Mouse (Mus musculus): ENCODE data around the gene AL607142.1.

AL607142.1 gene

DNA sequence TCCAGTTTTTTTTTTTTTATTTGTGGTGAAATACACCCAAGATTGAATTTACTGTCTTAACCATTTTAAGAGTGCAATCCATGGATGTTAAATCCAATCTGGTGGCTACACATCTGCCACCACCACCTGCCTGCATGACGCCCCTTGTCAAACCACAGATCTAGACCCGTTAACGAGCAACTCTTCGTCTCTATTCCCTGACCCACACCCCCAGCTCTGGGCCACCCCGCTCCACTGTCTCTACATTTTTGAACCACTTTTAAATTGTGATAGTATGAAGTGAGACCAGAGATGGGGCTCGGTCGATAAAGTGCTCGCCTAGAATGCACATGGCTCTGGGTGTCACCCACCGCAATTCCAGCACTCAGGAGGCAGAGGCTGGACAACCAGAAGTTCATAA is 8.3 kb upstream of the AL607142.1 start:
- DNase-seq (ENCODE audit: low read depth, low spot score): no peak

DNA sequence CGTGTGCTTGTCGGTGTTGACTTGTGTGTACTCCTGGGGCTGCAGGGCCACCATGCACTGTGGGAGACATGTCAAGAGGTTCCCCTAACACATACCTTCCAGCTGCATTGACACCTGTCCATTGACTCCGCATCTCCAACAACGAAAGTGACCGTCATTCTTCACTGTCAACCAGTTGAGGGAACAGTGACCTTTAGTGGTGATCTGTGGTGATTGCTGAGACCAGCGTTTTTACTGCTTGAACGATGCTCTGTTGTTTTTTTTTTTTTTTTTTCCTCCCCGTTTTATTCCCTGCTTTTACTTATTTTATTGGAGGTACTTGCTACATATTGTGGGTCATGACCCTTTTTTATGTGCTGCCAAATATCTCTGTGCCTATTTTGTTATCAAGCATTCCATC is 7.3 kb upstream of the AL607142.1 start:
- DNase-seq (ENCODE audit: low read depth, low spot score): no peak

DNA sequence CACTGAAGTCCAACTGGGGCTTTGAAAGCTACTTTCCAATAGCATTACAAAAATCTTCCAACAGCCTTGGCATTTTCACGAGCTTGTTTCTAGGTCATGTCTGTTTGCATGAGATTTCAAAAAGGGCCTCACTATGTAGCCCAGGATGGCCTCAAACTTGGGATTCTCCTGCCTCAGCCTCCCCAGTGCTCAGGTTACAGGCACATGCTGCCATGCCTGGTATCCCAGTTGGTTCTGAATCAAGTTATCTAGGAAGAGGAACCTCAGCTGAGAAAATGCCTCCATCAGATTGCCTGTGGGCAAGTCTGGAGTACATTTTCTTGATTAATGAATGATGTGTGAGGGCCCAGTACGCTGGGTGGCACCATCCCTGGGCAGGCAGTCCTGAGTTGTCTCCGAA is 6.6 kb upstream of the AL607142.1 start:
- DNase-seq (ENCODE audit: low read depth, low spot score): no peak

DNA sequence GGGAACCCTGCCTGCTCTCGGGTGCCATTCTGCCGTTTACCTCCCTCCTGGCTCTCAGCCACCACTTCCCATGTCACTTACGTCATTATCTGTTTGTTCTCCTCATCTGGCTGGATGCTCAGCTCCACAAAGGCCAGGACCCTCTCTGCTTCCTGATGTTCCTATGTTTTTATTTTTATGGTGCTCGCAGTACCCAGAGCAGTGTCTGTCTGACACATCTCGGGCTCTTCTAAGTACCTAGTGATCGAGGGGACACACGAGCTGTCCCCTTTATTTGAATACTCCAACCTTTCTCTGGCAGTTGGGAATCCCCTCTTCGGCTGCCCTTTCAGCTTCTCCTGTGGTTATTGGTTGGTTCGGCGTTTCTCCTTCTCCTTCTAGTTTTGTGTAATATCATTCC is 6.0 kb upstream of the AL607142.1 start:
- no peak for DNase-seq (ENCODE audit: low read depth, low spot score)

DNA sequence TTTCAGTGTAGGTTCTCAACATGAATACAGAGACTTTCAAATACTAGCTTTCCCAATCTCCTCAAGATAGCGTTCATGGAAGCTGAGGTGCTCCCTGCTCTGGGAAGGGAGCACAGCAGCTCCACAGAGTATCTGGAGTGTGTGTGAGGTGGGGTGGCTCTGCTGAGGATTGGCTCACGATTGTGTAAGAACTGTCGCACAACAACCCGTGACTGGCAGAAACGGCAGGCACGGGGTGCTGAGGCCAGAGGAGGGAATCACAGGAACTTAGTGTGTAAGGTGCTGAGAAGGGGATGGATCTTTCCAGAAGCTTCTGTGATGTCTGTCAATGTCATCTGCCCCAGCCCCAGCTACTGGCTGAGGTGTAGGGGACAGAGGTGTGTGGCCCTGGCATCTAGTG is 3.1 kb upstream of the AL607142.1 start:
- DNase-seq (ENCODE audit: low read depth, low spot score): no peak

DNA sequence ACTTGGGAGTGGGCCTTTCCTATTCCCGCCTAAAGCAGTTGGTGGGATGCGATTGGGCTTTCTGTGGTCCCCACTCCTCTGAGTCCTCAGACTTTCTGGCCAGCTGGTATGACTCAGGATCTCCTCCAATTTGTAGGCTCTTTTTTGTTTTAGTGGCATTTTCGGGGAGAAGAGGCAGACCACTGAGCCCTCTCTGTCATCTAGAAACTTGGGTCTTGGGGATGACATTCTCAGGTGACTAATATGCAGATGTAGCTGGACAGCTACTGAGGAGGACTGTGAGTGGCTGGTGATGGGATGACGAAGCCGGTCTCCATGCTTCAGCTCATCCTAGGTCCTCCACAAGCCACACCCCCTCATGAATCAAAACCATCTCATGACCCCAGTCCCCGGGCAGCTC is 2.6 kb upstream of the AL607142.1 start:
- DNase-seq (ENCODE audit: low read depth, low spot score): no peak

DNA sequence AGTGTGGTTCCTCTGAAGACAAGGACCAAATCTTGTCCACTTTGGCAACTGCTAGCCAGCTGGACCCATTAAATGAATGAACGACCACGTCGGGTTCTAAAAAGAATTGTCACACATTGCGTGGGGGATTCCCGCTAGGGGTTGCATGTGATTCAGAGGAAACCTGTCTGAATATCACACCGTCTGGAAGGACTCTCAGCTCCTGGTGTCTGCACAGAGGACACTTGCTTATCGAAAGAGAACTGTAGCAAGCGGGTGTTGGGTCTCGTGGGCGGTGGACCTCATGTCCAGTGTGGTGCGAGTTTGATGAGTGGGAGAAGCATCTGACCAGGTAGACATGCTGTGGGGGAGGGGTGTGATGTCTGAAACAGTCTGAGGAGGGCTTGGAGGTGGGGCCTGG is 2.0 kb upstream of the AL607142.1 start:
- DNase-seq (ENCODE audit: low read depth, low spot score): no peak

DNA sequence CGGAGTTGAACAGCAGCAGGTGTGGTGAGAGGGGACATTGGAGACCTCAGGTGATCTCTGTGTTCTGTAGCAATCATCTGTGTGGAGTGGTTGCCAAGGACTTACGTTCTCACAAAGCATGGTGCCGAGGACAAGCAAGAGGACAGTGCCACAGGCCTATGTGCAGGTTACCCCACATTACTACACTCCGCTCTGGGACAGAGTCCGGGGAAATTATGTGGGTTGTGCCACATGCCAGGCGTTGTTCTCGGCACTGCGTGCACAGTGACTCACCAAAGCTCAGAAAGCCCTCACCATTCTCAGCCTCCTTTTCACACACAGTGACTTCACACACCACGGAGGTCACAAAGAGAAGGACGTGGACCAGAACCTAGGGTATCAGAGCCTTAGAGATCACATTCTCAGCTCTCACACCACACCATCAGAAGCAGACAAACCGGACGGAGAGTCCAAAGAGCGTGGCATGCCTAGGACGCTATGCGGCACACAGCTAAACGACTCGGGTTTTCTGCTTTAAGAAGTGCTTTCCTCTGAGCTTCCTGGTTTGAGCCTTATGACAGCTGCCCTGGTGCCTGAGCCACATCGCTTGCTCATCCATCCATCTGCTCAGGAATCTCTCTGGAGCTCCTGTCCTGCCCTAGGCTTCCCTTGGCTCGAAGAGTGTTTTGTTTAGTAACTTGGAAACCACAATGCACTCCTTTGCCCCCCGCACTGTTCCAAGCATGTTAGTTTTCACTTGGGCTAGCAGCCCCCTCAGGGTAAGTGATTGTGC is 1.3 kb upstream of the AL607142.1 start:
- no peak for DNase-seq (ENCODE audit: low read depth, low spot score)

DNA sequence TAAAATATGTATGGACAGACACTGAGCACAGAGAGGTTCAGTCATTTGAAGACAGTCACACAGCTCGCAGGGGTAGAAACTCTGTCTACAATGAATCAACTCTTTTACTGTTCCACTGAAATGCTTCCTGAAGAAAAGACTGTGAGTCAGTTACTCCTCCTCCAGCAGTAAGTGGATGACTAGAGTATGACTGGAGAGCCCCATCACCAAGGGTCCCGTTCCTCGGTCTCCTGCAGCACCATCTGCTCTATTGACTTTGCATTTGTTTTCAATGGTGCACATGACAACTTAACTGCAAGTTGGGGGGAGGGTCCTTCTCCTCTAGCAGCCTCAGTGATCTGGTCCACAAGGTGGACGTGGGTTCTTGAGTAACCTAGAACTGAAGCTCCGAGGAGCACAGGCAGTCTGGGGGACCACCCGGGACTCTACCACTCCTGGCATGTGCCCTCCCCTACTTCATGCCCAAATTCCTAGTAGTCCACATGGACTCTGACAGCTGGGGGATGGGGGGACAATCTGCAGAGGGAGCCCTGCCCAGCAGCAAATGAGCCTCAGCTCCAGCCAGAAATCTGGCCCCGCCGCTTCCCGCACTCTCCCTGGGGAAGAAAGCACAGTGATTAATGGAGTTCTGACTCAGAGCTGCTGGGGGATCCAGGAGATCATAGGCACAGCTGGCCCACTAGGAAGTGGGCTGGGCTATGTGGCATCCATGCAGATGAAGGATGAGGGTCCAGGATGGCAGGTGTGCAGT is 2.2 kb downstream of the AL607142.1 start:
- DNase-seq (ENCODE audit: low read depth, low spot score): no peak

DNA sequence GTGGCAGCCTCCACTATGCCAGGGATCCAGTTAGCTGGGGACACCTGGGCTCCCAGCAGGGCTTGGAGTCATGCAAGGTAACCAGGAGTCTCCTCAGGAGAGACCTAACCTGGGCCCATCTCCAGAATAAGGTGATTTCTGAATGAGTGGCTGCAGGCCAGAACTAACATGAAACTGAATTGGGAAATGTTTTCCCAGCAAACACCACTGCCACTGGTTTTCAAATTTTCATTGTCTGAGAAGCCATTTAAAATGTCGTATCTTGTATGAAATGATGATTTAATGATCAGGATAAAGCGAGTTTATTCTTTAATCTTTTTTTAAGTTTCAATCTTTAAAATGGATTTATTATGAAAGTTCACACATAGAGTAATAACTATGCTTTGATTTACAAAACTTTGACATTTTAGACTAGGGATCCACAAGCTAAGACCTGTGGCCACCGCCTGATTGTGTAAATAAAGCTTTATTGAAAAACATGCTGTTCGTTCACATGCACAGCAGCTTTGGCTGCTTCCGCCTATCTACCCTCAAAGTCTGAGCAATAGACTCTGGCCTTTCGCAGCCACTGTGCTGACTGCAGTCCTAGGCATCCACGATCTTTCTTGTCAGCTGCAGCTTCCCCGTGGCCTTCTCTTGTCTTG is 2.9 kb downstream of the AL607142.1 start:
- DNase-seq (ENCODE audit: low read depth, low spot score): no peak

DNA sequence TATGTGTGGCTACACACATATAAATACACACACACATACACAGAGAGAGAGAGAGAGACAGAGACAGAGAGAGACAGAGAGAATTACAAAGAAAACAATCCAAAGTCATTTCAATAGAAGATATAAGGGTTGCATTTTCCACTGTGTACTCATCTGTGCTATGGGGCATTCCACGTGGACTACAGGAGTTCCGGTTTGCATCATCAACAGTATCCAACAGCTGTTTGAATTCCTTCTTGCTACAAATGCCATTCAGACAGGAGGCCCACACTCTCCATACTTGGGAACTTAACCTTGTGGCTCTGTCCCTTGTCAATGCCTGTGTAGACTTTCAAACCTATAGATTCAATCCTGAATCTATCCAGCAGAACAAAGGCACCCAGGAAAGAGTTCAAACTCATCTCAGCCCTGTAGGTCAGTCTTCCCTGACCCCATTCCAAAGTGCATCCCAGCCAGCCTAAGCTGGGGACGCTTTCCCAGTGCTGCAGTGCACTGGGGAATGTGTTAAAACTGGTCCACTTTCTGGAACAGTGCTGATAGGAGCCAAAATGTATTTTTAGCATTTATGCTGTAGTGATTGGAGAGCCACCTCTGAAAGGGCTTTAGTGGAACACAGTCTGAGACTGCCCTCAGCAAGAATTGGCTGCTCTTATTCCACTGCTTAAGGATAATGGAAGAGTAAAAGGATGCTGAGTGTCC is 4.2 kb downstream of the AL607142.1 start:
- no peak for DNase-seq (ENCODE audit: low read depth, low spot score)

DNA sequence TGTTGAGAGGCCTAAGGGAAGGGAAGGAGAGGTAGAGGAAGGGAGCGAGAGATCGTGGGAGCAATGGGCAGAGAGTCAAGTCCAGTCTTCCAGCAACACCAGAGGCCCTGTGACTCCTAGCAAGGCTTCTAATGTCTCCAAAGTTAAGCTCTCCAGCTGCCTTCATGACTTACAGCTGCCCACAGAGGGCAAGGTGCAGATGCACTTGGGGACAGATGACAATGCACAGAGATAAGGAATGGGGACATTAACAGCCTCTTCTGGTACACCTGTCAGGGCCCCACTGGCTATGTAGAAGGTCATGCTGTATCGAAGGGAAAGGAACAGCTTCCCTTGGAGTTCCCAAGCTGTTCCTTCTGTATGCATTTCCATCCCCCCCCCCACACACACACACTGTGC is 4.8 kb downstream of the AL607142.1 start:
- DNase-seq (ENCODE audit: low read depth, low spot score): no peak

DNA sequence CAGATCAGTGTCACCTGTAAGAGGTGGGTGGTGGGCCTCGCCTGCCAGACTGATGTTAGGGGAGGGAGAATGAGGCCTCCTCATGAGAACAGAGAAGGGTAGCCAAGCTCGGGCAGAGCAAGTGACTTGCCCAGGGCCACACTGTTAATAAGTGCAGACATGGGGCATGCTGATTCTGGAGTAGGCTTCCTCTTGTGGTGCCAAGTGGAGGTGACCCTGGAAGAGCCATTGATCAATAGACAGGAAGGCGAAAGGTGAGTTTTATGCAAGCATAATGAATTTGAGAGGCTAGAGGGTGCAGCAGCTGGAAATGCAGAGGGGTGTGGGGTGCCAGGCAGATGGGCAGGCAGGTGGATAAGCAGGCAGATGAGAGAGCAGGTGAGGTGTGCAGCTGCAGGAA is 6.6 kb downstream of the AL607142.1 start:
- no peak for DNase-seq (ENCODE audit: low read depth, low spot score)

DNA sequence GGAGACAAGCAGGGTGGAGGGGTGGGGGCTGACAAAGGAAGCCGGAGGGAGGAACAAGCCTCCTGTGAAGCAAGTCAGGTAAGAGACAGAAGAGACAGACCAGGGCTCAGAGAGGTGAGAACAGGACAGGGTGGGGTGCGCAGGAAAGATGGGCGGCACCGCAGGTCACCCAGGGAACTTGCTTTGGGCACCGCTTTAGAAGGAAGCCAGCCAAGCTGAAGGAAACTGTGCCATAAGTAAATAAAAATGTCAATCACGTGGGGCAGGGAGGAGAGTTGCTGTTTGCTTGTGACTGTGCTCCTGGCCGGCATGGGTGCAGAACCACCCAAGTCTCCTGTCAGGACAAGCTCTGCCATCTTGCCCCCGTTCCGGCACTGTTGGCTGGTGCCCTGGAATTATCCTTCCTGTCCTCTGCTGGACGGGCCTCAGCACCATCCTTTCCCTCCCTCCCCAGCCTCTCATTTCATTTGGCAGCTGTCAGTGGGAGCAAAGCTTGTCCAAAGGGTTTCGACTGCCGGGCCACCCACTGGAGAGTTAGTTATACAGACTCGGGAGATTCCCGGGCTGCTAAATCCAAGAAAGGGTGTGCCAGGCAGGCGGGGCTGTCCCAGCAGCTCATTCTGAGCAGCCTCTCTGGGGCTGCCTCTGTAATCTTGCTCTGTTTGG is 7.2 kb downstream of the AL607142.1 start:
- no peak for DNase-seq (ENCODE audit: low read depth, low spot score)

DNA sequence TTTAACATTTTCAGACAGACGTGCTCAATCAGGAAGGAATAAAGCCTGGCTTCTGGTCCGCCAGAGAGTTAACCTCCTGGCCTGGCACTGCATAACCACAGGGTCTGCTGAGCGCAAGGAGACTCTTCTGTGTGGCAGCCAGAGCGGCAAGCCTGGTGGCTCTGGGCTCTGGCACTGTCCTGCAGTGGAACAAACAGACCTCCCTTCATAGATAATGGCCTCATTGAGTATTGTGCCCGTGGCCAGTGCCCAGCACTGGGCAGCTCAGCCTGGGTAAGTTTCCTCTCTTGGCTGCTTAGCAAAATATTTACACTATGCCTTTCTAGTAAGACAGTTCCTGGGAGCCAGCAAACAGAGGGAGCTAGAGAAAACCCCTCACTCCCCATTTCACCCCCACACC is 9.3 kb downstream of the AL607142.1 start:
- DNase-seq (ENCODE audit: low read depth, low spot score): no peak

DNA sequence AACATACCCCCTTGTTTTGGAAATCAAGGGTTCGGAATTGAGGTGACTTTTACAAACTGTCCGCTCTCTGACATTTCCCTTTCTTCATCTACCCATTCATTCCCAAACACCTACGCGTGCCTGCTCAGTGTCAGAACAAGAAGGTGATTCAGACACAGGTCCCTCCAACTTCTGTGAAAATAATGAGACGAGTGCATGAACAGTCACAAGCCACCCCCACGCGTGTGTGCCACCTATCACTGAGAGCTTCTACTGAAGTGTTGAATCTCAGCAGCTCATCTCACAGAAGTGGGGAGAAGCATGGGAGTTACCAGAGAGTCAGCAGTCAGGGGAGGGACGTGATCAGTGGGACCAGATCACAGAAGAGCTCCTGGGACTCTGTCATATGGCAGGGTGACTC is 12.5 kb downstream of the AL607142.1 start:
- no peak for DNase-seq (ENCODE audit: low read depth, low spot score)

DNA sequence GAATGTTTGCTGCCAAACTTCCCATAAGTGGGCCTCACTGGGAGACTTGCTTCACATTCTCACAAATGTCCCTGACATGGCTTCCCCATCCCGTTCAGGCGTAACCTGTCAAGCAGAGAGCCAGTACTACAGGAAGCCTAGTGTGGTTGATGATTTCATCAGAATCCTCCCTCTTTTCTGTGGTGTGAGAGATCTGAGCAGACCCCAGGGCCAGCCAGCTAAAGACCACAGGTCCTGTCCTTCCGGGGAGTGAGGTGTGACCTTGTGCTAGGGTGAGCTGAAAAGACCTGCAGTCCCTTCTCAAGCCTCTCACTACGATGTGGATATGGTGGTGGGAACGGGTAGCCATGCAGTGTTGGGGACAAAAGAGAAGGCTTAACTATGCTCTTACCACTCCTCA is 17.7 kb downstream of the AL607142.1 start:
- no peak for DNase-seq (ENCODE audit: low read depth, low spot score)

DNA sequence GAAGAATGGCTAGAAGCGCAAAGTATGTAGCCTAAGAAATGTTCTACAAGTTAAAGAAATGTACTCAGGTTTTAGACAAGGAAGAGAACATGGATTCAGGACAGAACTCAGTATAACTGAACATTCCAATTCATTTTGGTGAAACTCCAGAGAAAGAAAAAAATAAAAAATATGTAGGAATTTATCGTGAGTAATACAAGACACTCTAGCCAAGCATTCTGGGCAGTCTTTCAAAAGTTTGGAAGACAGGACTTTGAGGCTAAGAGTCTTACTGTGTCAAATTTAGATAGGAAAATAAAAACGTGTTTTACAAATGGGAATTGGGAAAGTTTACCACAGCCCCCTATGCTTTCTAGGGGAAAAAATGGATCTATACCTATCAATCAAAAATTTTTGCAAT is 18.9 kb downstream of the AL607142.1 start:
- DNase-seq (ENCODE audit: low read depth, low spot score): no peak

DNA sequence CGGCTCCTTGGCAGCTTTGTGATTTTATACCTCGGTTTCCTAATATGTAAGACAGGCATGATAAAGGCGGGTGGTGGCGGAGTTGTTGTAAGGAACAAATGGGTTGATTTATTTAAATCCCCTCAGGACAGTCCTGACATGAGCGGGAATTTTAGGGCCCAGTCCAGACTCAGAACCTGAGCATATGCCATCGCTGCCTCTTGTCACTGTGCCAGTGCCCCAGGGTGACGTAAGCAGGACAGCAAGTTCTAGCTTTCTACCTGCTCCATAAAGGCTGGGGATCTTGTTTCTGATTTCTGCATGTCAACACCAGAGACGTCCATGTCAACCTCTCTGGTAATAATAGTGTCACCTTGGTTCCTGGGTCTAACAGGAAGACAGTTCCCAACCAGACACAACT is 24.7 kb downstream of the AL607142.1 start:
- no peak for DNase-seq (ENCODE audit: low read depth, low spot score)

DNA sequence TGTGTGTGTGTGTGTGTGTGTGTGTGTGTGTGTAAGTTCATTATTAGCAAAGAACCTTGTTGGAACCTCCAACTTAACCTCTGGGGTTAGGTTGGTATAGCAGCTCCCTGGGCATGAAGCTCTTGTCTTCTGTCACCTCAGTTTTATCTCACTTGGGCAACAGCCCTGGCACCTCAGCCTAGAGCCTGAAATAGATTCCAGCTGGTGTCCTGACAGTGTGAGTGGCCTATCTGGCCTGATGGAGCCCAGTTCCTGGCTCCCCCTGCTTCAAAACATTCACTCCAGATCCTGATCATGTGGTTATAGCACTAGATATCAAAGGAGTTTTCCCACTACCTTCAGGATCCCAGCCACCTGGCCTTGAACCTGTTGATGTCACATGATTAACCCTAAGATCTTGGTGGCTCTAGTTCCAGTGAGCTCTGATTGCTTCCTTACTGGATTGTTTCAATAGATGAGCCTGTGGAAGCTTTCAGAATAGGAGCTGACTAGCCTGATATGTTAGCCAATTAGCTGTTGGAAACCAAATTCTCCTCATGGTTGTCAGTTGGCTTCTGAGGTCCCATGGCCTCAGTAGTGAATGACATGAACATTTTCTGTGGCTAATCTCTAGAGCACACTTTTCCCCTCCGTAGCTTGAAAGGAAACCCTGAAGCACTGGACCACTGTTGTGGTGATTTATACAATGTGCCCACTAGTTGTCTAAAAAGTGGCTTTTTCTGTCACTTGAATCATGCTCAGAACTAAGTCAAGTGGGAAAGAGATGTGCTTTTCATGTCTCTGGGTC is 27.4 kb downstream of the AL607142.1 start:
- no peak for DNase-seq (ENCODE audit: low read depth, low spot score)

DNA sequence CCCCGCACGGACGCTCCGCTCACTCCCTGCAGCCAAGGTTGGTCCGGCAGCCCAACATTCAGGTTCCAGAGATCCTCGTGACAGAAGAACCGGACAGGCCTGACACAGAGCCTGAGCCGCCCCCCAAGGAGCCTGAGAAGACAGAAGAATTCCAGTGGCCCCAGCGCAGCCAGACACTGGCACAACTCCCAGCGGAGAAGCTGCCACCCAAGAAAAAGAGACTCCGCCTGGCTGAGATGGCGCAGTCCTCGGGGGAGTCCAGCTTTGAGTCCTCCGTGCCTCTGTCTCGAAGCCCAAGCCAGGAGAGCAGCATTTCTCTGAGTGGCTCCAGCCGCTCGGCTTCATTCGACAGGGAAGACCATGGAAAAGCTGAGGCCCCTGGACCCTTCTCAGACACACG is 32.1 kb downstream of the AL607142.1 start:
- DNase-seq (ENCODE audit: low read depth, low spot score): no peak
